Mouse (Mus musculus) cerebellum, adult 2 months (tissue): ENCODE data around the gene Pde2a.

Source experiments
- CTCF ChIP-seq: fragments of 200-500 bp; IDR thresholded peaks from 2 replicates; pipeline ENCODE4 v1.5.1; 2011; ENCODE audit warnings: low read depth, mild to moderate bottlenecking, control low read depth, low read length, moderate library complexity, borderline replicate concordance; ENCODE audit not compliant: insufficient read depth
- POLR2A ChIP-seq: fragments of 200-500 bp; IDR thresholded peaks from 2 replicates; pipeline ENCODE4 v1.6.1; 2011; ENCODE audit warnings: low read length, control low read depth, borderline replicate concordance; ENCODE audit not compliant: insufficient read depth

DNA sequence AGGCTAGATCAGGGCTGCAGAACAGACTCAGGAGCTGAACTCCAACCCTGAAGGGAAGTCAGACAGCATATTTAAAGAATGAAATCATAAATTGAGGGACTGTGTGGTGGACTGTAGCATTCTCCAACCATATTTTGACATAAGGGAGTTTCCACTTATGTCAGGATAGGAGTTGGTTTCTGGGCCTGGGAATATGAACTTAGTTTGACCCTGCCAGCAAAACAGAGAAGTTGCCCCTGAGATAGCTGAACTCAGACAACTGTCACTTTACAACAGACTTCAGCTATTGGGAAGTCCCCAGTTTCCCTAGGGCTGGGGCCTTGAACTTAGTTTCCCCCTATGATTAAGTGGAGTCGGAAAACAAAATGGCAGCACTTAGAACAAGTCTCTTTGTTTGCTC lies 130.0 kb downstream of the Pde2a start:
- TF ChIP-seq POLR2A: no peak
- TF ChIP-seq CTCF: no peak
